In genomic region chr11:72407574-72407973, GRCm38 (mm10) we compare ENCODE assay signal across 1 mouse cellular context.
TF ChIP-seq lines count a peak whose summit lies in the region.

No protein-coding gene starts in this region.

TF ChIP-seq in MEL, 35 proteins besides CTCF, POLR2A, EP300 and RAD21:
- TF ChIP-seq BHLHE40 (IDR thresholded peaks at IDR 0.05; ENCODE audit: borderline replicate concordance, low read depth, low read length) (no peak), MYB (IDR thresholded peaks at IDR 0.05; ENCODE audit: low read depth, low read length) (no peak), KAT2A (conservative IDR thresholded peaks at IDR 0.05; ENCODE audit: low read depth, low read length) (no peak), TBP (IDR thresholded peaks at IDR 0.05; ENCODE audit: low read depth, low read length) (peak; percentile 59), ZC3H11A (IDR thresholded peaks at IDR 0.05; ENCODE audit: low read depth, low read length) (no peak), HCFC1 (IDR thresholded peaks at IDR 0.05; ENCODE audit: low read depth, low read length) (no peak), POLR2AphosphoS5 (IDR thresholded peaks at IDR 0.05; ENCODE audit: borderline replicate concordance, low read depth, low read length) (no peak), TCF12 (IDR thresholded peaks at IDR 0.05; ENCODE audit: low read depth, low read length) (peak; percentile 43; the same call in 1 of the 2 replicates), MAZ (IDR thresholded peaks at IDR 0.05; ENCODE audit: low read depth, low read length) (no peak), ETS1 (IDR thresholded peaks at IDR 0.05; ENCODE audit: low read depth, low read length) (peak; percentile 64), NELFE (IDR thresholded peaks at IDR 0.05; ENCODE audit: low read depth, low read length) (no peak), ZNF384 (IDR thresholded peaks at IDR 0.05; ENCODE audit: low read depth, low read length) (no peak), MAX (IDR thresholded peaks at IDR 0.05; ENCODE audit: low read length) (no peak), NRF1 (IDR thresholded peaks at IDR 0.05; ENCODE audit: insufficient read depth, low read depth, low read length, poor library complexity, severe bottlenecking) (no peak), UBTF (IDR thresholded peaks at IDR 0.05; ENCODE audit: borderline replicate concordance, insufficient read depth, low read depth, low read length) (no peak), RCOR1 (IDR thresholded peaks at IDR 0.05; ENCODE audit: low read depth, low read length) (peak; percentile 52; the same call in 1 of the 2 replicates), ZKSCAN1 (IDR thresholded peaks at IDR 0.05; ENCODE audit: low read depth, low read length) (no peak), POLR2AphosphoS2 (IDR thresholded peaks at IDR 0.05; ENCODE audit: low read length) (no peak), GATA1 (IDR thresholded peaks at IDR 0.05; ENCODE audit: low read depth, low read length) (peak; percentile 95), SIN3A (IDR thresholded peaks at IDR 0.05; ENCODE audit: low read length) (no peak), MXI1 (IDR thresholded peaks at IDR 0.05; ENCODE audit: low read depth, low read length) (peak; percentile 29; the same call in 1 of the 2 replicates), SMC3 (IDR thresholded peaks at IDR 0.05; ENCODE audit: low read depth, low read length) (no peak), MAFK (IDR thresholded peaks at IDR 0.05; ENCODE audit: borderline replicate concordance, low read depth, low read length) (no peak)
